Mouse (Mus musculus): ENCODE data around the gene Gm10073. TPM values are rescaled to one million over a fixed set of nuclear protein-coding genes. Genes with fewer than 3 reads are reported as not detected.

The Gm10073 gene
- total RNA-seq, 2 experiments from 2014 or later, result 86.5 to 89.9 TPM

- no peak for DNase-seq (ENCODE audit: low spot score in 2 of 2)
These were observed 17.1 kb downstream of the Gm10073 start for GRCm38 (mm10) chr8:106556068-106556645.

GRCm38 (mm10) chr8:106554011-106554410, 19.2 kb downstream of the Gm10073 start:
- no peak for DNase-seq (ENCODE audit: low spot score in 2 of 2)

GRCm38 (mm10) chr8:106550906-106551305, 22.4 kb downstream of the Gm10073 start:
- no peak for DNase-seq (ENCODE audit: low spot score in 2 of 2)

- DNase-seq (ENCODE audit: low spot score in 2 of 2), result no peak
These were observed 24.8 kb downstream of the Gm10073 start for GRCm38 (mm10) chr8:106548366-106548936.

- no peak for DNase-seq (ENCODE audit: low spot score in 2 of 2)
These were observed 26.5 kb downstream of the Gm10073 start for GRCm38 (mm10) chr8:106546746-106547145.

GRCm38 (mm10) chr8:106545149-106545548, 28.1 kb downstream of the Gm10073 start:
- DNase-seq (ENCODE audit: low spot score in 2 of 2), result no peak

- no peak for DNase-seq (ENCODE audit: low spot score in 2 of 2)
These were observed 30.2 kb downstream of the Gm10073 start for GRCm38 (mm10) chr8:106543043-106543442.

- DNase-seq (ENCODE audit: low spot score in 2 of 2), result no peak
These were observed 32.3 kb downstream of the Gm10073 start for GRCm38 (mm10) chr8:106541002-106541401.

- no peak for DNase-seq (ENCODE audit: low spot score in 2 of 2)
These were observed 34.1 kb downstream of the Gm10073 start for GRCm38 (mm10) chr8:106539193-106539592.

GRCm38 (mm10) chr8:106535448-106535847, 37.8 kb downstream of the Gm10073 start:
- no peak for DNase-seq (ENCODE audit: low spot score in 2 of 2)

- DNase-seq (ENCODE audit: low spot score in 2 of 2), result peak; percentile 26 to 47
These were observed 38.8 kb downstream of the Gm10073 start for GRCm38 (mm10) chr8:106534449-106534848.

- no peak for DNase-seq (ENCODE audit: low spot score in 2 of 2)
These were observed 39.6 kb downstream of the Gm10073 start for GRCm38 (mm10) chr8:106533709-106534108.

- no peak for DNase-seq (ENCODE audit: low spot score in 2 of 2)
These were observed 42.7 kb downstream of the Gm10073 start for GRCm38 (mm10) chr8:106530566-106530965.

GRCm38 (mm10) chr8:106529885-106530482, 43.3 kb downstream of the Gm10073 start:
- no peak for DNase-seq (ENCODE audit: low spot score in 2 of 2)

- no peak for DNase-seq (ENCODE audit: low spot score in 2 of 2)
These were observed 44.5 kb downstream of the Gm10073 start for GRCm38 (mm10) chr8:106528596-106529249.

GRCm38 (mm10) chr8:106527241-106528036, 45.8 kb downstream of the Gm10073 start:
- DNase-seq (ENCODE audit: low spot score in 2 of 2), result no peak

- DNase-seq (ENCODE audit: low spot score in 2 of 2), result no peak
These were observed 46.5 kb downstream of the Gm10073 start for GRCm38 (mm10) chr8:106526725-106527124.
